Mouse (Mus musculus) thymus, postnatal 10 days (tissue): ENCODE results near the gene Zmpste24.
A peak's percentile ranks its signal among the peaks of the same experiment; 100 is the strongest.
"Not testable (repeated sequence)": the region's sequence is repeated elsewhere in the genome, so short reads cannot be mapped to it uniquely, and the experiment has no call there.

ENCODE experiments used
- DNase-seq, 2 experiments: peaks; one replicate each; pipeline ENCODE4 v3.0.0; 2021; ENCODE audit warnings: low spot score in 2 of 2

Zmpste24 gene

DNA sequence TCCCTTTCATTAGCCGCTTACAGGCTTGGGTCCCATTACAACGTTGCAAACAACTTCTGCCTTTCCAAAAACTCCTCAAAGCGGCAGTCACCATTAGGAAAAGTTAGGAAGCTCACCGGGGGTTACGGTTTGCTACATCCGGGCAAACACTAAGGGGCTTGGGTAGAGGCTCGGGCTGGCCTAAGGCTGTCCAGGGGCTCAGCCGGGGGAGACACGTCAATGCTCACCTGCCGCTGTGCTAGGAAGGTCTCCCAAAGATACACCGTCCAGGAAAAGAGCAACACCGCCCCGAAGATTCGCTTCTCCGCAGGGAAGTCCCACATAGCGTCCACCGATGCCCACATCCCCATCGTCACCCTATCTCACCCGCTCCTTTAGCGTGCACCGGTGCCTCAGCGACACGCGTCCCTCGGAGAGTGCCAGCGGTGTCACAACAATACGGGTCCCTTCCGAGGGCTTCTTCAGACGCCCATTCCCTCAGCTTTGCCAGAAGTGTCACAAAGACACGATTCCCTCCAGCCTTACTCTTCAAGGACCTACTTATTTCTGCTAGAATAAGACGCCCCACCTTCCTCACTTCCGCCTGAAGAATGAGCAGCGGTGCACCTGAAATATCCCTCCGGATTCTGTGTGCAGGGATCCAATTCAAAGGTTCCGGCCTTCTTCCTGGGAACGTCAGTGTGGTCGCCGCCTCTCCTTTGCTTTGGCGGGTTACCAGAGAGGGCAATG, at the start of gene Zmpste24:
Gene Zmpste24, minus strand, starts transcription at position 592 of the 729 bp plus-strand sequence.
- DNase-seq, result peak; percentile 69 to 88

DNA sequence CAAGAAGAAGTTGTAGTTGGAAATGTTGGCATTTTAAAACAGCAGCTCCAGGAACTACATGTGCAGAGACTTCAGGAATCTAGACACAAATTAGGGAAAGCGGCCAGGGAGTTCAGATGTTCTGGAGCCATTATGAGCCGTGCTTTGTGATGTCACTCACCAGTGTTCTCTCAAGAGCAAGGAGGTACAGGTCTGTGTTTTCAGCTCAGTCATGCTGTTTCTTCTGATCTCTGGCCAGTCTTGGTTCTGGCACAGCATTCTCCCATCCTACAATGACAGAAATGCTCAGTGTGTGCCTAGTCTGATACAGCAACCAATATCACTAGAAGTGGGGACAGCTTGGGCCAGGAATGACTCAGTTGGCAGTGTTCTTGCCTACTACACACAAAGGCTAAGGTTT, 11.1 kb upstream of the Zmpste24 start, which contains the start of gene Tmco2:
Gene Tmco2, minus strand, starts transcription at position 101 of the 400 bp plus-strand sequence.
- DNase-seq, result no peak

DNA sequence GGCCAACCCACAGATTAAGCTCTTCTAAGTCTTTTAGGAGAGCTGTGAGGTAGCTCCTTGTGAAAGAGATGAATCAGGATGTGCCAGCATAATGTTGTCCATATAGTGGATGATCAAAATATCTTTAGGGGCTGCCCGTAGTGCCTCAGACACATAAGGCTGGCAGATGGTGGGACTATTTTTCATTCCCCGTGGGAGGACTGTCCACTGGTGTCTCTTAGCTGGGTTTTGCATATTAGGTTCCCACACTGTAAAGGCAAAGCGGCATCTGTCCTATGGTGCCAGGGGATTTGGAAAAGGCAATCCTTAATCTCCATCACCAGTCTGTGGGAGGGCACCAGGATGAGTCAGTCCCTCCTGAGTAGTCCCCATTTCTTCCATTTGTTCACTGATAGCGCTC, 5.3 kb upstream of the Zmpste24 start:
- no peak for DNase-seq

DNA sequence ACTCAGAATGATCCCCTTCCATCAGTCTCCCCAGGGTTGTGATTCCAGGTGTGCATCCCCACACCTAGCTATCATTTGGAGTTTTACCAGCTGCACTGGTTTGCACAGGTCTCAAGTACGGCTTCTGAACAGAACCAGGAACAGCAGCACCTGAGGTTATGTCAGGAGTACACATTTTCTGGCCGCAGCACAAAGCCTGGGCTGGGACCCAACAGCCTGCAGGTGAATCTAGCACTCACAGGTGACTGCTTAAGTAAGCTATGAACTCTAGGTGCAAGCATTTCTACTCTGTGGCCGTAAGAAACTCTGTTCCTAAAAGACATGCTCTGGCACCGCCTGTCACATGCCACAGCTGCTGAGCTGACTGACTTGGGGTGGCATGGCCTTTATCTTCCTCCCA, 7.8 kb downstream of the Zmpste24 start:
- DNase-seq, result no peak

DNA sequence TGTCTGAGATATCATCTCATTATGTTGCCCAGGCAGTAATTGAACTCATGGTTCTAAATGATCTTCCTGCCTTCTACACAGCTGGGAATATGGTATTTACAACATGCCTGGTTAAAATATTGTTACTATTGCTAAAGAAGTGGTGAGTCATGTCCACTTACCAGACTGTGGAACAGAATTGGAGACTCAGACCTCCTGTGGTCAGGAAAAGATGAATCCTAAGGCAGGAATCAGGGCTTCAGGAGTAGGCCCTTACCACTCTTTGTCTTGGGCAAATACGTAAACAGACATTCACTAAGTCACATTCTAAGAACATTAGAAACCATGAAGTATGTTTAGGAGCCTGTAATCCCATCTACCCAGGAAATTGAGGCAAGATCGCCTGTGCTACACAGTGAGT, 9.3 kb downstream of the Zmpste24 start:
- no peak for DNase-seq

DNA sequence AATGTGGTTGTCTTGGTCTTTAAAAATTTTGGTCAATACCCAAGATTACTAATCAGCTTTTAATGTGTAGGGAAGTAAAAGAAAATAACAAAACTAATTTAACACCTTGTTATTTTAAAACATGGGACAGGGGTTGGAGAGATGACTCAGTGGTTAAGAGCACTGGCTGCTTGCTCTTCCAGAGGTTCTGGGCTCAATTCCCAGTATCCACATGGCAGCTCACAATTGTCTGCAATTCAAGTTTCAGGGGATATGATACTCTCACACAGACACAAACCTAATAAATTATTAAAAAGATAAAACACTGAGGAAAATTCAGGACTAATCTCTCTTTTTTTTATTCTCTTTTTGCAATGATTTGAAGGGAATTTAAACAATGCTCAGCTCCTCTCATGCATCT, 13.5 kb downstream of the Zmpste24 start:
- no peak for DNase-seq

DNA sequence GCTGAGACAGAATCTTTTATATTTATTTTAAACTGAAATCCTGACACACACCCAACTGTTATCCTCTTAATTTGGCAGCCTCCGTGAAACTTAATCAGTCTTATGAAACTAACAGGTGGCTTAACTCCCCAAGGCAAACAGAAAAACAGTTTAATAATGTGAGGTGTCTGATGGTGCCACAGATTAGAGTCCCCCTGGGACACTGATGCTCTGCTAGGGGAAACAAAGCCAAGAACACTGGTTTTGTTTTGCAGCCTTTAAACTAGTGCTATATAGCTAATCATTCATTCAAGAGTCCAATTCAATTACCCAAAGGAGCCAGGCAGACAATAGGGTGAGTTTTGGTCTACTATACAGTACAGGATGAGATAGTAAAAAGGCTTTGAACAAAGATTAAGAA, 17.6 kb downstream of the Zmpste24 start:
- no peak for DNase-seq

DNA sequence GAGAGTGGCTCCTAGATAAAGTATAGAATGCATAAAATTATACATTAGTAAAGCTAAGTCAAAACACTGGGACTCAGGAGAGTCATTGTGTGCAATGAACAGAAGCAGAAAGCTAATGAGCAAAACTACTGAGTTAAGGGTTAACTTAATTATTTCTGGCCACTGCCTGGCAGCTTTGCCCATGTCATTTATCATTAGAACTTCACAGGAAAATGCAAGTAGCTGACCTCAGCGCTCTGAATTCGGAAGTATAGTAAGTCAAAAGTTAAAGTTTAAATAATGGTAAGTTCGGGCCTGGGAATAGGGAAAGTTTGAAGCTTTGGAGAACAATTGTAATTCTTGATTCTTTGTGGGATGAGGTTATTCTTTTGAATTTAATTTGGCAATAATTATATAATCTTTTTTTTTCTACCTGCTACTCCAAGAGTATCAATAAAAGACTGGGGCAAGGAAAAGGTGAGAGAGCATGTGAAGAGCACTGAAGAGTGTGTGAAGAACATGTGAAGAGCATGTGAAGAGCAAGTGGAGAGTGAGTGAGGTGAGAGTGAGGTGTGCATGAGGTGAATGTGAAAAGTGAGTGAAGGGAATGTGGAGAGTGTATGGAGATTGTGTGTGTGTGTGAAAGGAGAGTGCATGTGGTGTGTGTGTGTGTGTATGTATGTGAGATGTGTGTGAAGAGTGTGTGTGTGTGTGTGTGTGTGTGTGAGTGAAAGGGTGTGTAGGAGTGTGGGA, 20.0 kb downstream of the Zmpste24 start:
- DNase-seq, result no peak

DNA sequence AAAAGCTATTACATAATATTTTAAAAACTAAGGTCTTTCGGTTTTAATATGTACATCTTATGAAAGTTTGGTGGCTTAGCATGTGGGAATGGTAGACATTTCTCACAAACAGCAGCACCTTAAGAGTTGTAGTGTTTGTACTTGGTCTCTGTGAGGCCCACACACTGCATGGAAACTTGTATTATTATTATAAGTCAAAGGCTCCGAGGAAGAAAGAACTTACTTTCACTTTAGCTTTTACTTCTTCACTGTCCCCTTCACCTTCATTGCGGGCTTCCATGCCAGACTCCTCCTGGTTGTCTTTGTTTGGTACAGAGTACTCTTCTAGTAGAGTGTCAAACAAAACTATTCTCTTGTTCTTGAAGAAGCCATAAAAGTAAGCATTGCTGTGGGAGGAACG, 23.8 kb downstream of the Zmpste24 start:
- DNase-seq, result no peak

DNA sequence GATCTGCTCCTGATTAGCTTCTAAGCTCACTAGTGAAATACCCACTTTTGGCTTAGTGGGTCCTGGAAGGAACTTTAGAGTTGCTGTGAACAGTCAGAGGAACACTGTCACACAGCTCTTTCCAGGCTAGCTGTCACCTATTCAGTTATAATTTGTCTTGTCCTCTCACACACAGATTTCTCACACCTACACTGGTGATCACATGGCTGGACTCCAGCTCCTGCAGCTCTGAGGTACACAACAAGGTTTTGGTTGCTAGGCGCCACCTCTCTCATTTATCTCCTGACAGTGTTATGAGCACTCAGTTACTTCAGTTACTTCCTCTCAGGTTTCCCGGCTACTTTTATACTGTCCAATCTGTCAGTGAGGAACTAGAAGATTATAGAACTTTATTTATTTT, 32.7 kb downstream of the Zmpste24 start:
- DNase-seq, result no peak

DNA sequence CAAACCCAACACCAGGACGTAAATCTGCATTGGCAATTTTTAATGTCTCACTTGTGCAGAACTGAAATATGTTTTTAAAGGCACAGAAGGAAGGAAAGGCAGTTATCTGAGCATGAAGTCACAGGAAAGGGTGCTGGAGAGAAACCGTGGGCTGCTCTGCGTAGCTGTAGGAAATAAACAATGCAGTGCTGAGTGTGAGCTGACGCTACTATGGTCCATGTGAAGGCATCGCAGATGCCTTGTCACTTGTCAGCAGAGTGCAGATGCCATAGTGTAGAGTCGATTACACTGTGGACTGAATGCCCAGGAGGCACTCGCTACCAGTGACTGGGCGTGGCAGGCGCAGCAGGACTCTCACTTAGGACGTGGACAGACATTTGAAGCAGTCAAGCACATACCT, 38.8 kb downstream of the Zmpste24 start:
- DNase-seq, result not testable (repeated sequence)

DNA sequence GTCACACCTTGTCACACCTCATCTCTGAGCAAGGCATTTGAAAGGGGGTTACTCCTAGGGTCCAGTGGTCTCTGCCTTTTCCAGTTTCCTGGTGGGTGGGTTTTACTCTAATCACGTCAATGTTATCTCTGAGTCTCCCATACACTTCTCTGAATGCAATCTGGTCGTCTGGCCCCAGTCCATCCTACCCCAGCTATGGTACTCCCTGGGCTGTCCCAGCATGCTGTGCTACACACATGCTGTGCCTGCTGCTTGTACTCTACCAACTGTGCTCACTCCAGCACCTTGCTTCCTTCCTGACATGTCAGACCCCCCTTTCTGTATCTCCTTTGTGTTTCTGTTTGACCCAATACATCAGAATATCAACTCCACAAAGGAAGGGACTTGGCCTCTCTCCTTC, 41.0 kb downstream of the Zmpste24 start:
- no peak for DNase-seq

DNA sequence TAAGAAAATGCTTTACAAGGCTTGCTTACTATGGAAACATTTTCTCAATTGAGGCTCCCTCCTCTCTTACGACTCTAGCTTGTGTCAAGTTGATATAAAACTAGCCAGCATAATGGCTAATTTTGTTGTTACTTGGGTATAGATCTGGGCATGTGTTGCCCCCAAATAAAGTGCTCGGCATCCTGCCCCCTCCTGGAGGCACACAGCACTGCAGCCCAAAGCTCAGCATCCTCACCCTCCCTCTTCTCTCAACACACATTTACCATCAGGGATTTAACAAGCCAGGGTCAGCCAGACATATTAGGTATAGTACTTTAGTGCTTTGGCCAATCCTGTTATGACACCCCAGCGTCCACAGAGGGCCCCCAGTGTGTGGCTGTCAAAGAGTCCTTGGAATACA, 41.7 kb downstream of the Zmpste24 start:
- peak in 1 of 2 experiments; percentile 39 for DNase-seq

DNA sequence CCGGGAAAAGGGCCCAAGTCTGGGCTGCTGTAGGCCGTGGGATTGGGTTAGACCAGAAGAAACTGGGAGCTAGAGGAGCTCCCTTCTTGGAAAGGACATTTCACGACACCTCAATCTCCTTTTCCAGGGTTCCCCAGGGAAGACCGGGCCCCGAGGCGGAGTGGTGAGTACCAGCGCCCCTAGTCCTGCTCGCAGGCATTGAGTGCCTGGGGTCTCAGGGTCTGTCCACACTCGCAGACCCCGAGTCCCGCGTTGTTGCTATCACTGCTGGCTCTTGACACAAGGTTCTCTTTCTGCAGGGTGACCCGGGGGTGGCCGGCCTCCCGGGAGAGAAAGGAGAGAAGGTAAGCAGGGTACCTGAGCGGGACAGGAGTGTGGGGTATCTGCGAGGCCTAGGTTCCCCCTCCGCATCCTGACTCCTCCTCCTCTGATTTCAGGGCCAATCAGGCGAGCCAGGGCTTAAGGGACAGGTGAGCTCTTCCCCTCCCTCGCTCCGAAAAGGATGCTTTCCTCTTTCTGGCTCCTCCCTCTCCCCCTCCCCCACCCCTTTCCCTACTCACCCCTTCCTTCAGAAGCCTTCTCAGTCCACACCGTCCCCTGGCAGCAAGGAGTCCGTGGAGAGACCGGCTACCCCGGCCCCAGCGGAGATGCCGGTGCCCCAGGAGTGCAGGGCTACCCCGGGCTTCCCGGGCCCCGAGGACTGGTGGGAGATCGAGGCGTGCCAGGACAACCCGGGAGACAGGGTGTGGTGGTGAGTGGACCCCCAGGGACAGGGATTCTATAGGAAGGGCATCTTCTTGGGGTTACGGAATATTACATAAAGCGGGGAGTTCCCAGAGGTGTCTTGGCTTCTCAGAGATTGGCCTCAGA, 45.4 kb downstream of the Zmpste24 start:
- DNase-seq, result no peak

DNA sequence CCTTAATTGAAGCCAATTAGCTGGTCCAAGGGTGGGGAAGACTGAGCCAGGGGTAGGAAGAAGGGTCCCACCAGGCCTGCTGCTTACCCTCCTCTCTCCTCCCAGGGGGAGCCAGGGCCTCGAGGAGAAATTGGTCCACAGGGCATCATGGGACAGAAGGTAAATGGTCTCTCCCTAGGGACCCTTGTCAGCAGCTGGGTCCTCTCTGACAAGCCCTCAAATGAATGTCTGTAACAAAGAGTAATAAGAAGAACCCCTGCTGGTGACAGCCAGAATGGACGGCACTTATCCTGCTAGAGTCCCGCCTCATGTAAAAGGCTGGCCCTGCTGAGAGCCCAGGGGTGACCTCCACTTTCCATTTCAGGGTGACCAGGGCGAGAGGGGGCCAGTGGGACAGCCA, 46.2 kb downstream of the Zmpste24 start:
- no peak for DNase-seq

DNA sequence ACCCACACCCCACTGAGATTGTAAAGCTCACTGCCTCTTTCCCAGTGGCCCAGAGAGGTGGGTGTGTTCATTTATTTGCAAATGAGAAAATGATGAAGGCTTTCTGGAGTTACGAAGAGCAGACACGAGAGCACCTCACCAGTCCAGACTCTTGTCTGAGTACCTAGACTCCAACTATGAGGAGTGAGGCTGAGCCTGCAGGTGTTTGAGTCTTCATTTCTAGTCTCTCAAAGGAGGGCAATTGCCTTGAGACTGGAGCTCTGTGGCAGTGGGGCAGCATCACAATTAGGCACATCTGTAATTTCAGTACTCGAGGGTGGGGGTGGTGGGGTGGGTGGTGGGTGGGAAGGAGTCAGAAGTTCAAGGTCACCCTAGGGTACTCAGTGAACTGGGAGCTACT, 55.1 kb downstream of the Zmpste24 start:
- DNase-seq, result no peak

DNA sequence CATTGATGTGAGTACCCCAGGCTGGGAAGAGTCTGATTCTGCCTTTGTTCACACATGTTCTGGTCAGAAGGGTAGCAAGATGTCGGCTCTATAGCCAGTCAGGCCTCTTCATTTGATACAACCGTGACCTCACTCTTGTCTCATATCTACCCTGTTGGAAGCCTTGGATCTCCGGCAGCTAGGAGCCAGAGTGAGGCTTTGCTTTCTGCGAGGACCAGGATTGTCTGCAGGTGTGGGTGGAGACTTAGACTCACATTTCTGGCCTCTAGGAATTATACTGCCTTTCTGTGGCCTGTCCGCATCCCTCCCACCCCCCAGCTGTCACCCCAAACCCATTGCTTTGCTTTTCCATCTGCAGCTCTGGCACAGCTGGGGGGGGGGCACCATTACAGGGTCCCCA, 55.6 kb downstream of the Zmpste24 start:
- DNase-seq, result no peak

DNA sequence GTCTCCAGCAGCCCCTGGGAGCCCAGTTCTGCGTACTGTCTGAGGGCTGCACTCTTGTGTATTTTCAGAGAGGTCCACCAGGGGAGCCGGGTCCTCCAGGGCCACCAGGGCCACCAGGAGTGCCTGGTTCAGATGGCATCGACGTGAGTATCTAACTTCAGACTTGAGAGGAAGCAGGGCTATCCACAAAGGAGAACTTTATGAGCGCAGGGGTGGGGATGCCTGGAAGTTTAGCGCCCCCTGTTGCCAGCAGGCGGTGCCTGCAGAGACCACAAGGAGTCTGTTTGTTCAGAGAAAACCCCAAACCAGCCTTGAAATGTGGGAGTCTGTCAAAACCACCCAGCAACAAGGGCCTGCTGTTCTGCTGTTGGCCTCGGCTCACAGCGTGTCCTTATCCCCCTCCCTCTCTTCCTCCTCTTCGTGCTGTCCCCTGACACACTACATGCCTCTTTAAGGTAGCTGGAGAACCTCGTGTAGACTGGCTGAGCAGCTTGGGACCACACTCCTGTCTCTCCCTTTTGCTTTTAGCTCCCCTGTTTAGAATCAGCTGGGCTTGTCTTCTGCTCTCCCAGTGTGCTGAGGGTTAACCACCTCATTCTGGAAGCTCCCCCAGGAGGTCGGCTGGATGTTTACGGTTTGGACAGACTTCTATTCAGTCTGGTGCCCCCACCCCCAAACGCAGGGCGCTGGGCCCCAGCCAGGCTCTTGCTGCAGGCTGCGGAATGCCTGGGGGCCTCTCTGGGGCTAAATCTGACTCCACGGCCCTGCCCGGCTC, 57.0 kb downstream of the Zmpste24 start:
- peak; percentile 24 to 64 for DNase-seq

DNA sequence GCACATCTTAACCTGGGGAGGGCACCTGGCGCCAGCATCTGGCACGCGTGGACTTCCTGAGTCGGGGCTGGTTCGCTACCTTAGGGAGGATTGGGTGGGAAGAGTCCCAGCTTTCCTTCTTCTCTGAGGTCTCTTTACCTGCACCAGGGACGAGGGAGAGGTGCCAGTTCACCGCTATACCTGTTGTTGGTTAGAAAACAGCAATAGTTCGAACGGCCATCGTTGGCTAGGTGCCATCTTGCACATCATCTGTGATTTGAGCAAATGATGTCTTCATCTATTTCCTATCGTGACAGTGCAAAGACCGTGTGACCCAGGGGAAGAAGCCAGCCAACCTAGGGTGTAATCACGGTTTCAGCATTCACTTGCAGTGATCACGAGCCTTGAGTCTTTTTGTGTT, 57.7 kb downstream of the Zmpste24 start:
- no peak for DNase-seq

DNA sequence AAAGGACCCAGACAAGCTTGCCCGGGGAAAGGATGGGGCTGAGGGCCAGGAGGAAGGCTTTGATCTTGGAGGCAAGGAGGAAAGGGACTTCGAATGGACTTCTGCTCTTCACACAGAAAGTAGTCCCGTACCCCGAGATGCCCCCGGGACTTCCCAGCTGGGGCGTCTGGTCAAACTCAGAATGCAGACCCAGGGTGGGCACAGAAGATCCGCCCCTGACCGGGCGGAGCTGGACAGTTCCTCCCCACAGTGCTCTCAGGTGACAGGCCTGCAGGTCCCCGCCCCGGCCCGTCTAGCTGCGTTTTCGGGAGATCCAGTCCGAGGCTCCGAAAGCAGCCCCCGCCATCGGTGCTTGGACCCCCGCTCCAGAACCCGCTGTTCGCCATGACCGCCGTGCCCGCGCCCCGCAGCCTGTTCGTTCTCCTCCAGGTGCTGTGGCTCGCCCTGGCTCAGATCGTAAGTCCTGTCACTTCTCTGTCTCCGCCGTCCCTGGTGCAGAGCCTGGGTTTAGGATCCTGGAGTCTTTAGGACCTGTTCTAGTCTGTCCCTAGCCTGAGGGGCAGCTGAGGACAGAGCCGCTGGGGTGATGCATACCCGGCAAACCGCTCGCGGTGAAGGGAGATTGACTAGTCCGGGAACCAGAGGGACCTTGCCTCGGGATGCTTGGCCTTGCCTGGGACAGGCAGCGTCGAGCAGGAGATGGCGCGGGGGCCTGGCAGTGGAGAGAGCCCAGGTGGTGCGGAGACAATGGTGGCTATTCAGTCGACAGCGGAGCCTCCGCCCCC, 58.5 kb downstream of the Zmpste24 start, which contains the start of gene Col9a2:
Gene Col9a2, plus strand, starts transcription at position 55 of the 785 bp plus-strand sequence.
- no peak for DNase-seq

DNA sequence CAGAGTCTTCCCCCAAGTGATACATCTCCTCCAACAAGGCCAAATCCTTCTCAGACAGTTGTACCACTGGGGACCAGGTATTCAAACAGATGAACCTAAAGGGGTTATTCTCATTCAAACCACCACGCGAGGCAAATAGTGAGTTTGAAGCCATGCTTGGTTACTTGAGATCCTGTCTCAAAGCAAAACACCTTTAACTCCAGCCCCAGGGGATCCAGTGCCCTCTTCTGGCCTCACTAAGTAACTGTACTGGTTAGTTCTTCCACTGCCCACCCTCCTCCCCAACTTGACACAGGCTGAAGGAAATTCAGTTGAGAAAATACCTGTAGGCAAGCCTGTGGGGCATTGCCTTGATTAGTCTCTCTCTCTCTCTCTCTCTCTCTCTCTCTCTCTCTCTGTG, 65.0 kb downstream of the Zmpste24 start:
- DNase-seq, result no peak
